Mouse (Mus musculus) thymus, adult 2 months (tissue): ENCODE measurements around the gene Slfn14. TPM values are rescaled to one million over a fixed set of nuclear protein-coding genes. Genes with fewer than 3 reads are reported as not detected.
"Not testable (repeated sequence)": the region's sequence is repeated elsewhere in the genome, so short reads cannot be mapped to it uniquely, and the experiment has no call there.

Source experiments
- DNase-seq: peaks from one replicate; pipeline ENCODE4 v3.0.0; 2021
- H3K27ac ChIP-seq: fragments of 200-500 bp; 2 replicates; pipeline ENCODE4 v1.5.1; 2012; ENCODE audit warnings: low read length, control low read depth; ENCODE audit not compliant: control insufficient read depth, insufficient read depth
- H3K27me3 ChIP-seq: fragments of 200-500 bp; 2 replicates; pipeline ENCODE4 v1.6.1; 2012; ENCODE audit warnings: mild to moderate bottlenecking, low read length, moderate library complexity, mixed read lengths; ENCODE audit not compliant: control insufficient read depth, insufficient read depth
- H3K36me3 ChIP-seq: fragments of 200-500 bp; 2 replicates; pipeline ENCODE4 v1.6.1; 2012; ENCODE audit warnings: mild to moderate bottlenecking, low read length, moderate library complexity; ENCODE audit not compliant: control insufficient read depth, insufficient read depth
- H3K4me1 ChIP-seq: fragments of 200-500 bp; replicated peaks from 2 replicates; pipeline ENCODE4 v1.6.1; 2012; ENCODE audit warnings: low read length; ENCODE audit not compliant: control insufficient read depth, insufficient read depth
- H3K4me3 ChIP-seq: fragments of 200-500 bp; 2 replicates; pipeline ENCODE4 v1.5.1; 2012; ENCODE audit warnings: mild to moderate bottlenecking, low read length, control low read depth, moderate library complexity; ENCODE audit not compliant: control insufficient read depth, insufficient read depth
- CTCF ChIP-seq: fragments of 200-500 bp; IDR thresholded peaks from 2 replicates; pipeline ENCODE4 v1.5.1; 2012; ENCODE audit warnings: mild to moderate bottlenecking, control low read depth, low read length, moderate library complexity, borderline replicate concordance; ENCODE audit not compliant: control insufficient read depth, poor library complexity, insufficient read depth; ENCODE audit errors: extremely low read depth
- POLR2A ChIP-seq: fragments of 200-500 bp; IDR thresholded peaks from 2 replicates; pipeline ENCODE4 v1.6.1; 2012; ENCODE audit warnings: mild to moderate bottlenecking, low read length, control low read depth, moderate library complexity; ENCODE audit not compliant: control insufficient read depth, poor library complexity, insufficient read depth; ENCODE audit errors: extremely low read depth
- WGBS: fragments of 180-500 bp; shearing (Covaris S2); methylation state at CpG from one replicate; pipeline ENCODE4 v1.1.7; 2018; 5-methylcytosine and 5-hydroxymethylcytosine counted together
- polyA plus RNA-seq: library from polyadenylated mRNA; depleted of rRNA; stranded (reverse); fragments of >200 nt; gene quantifications from 2 replicates; pipeline ENCODE4 v1.2.3, GENCODE M21; 2012; rRNA removed

The Slfn14 gene
- polyA plus RNA-seq, result not detected in 2 replicates

DNA sequence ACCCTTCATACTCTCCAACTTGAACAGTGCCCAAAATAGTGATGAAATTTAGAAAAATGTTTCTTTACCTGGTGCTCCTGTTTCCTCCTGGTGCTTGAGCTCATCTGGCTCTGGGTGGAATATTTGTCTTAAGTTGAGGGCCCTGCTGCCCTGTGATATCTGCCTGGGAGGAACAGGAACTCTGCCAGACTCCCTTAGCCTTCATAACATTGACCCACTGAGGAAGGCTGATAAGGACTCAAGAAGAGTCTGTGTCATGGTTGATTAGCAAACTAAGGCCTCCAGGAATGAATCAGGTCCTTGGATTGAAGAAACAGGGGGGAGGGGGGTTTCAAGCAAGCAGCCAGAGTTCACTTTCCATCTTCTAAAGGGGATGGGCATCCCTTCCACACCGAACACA lies at the start of gene Slfn14:
Slfn14 (minus strand) TSS at position 161 of the 400 bp plus-strand sequence.
- Histone ChIP-seq H3K27ac (no peak within 1 kb of the TSS), H3K36me3 (no peaks in the 10 kb centered on the region), H3K4me1 (peaks cover 6% of the 10 kb centered on the region), H3K27me3 (no peaks in the 10 kb centered on the region), H3K4me3 (no peak within 1 kb of the TSS)
- WGBS, result 93% methylated on average over 1 of the region's 1 CpGs
- no peak for TF ChIP-seq POLR2A
- no peak for TF ChIP-seq CTCF
- DNase-seq, result no peak

DNA sequence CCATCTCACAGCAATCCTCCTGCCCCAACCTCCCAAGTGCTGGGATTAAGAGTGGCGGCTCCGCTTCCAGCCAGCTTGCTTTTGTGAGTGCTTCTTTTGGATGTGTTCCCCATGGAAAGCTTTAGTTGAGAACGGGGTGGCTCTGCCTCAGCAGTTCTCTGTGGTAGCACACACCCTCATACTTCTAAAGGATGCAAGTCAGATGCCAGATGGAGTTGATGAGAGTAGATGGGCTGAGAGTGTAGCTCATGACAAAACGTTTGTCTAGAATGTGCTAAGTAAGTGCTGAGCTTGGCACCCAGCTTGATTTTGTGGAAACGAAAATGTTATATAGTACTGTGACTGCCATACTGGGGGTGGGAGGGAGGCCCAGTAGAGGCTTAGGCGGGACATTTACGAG lies 49.3 kb upstream of the Slfn14 start:
- DNase-seq, result no peak
- Histone ChIP-seq H3K4me3 (no peak overlapping the region), H3K27ac (no peak overlapping the region), H3K36me3 (peaks cover 73% of the 10 kb centered on the region), H3K27me3 (no peaks in the 10 kb centered on the region), H3K4me1 (no peaks in the 10 kb centered on the region)
- WGBS, result 96% methylated on average over 7 of the region's 7 CpGs
- no peak for TF ChIP-seq CTCF
- TF ChIP-seq POLR2A, result no peak

DNA sequence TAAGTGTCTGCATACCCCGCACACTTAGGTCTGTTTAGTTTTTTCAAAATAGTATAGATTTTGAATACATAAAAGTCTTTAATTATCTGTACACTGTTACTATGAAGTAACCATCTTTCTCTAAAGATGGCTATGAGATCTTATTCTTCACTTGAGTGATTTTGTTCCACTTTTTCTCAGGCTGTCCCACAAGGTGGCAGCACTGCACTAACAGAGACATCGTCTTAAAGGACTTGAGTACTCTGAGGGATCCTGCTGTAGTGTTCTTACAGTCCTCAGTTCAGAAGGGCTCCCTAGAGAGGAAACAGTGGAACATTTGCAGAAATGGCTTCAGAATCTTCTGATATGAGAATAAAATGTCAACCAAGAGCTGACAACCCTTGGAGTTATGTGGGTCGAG lies 40.9 kb upstream of the Slfn14 start:
- TF ChIP-seq CTCF, result no peak
- no peak for TF ChIP-seq POLR2A
- peak; percentile 58 for DNase-seq
- 69% methylated on average over 3 of the region's 3 CpGs for WGBS
- Histone ChIP-seq H3K4me1 (no peaks in the 10 kb centered on the region), H3K4me3 (no peak overlapping the region), H3K27ac (no peak overlapping the region), H3K27me3 (no peaks in the 10 kb centered on the region), H3K36me3 (peaks cover 61% of the 10 kb centered on the region)

DNA sequence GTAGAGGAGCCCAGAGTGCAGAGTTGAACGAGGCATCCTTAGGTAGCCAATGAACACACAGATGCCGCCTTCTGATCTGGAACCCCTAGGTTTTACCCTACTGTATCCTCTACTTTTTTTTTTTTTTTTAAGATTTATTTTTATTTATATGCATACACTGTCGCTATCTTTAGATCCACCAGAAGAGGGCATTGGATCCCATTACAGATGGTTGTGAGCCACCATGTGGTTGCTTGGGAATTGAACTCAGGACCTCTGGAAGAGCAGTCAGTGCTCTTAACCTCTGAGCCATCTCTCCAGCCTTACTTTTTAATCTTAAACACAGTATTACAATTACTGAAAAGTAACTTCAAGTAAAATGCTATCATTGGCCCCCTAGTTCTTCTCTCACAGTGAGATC lies 40.2 kb upstream of the Slfn14 start:
- not testable (repeated sequence) for H3K27ac ChIP-seq, H3K4me3 ChIP-seq, DNase-seq, H3K27me3 ChIP-seq, H3K4me1 ChIP-seq
- WGBS, result 100% methylated on average over 3 of the region's 3 CpGs
- peaks cover 68% of the 10 kb centered on the region for H3K36me3 ChIP-seq

DNA sequence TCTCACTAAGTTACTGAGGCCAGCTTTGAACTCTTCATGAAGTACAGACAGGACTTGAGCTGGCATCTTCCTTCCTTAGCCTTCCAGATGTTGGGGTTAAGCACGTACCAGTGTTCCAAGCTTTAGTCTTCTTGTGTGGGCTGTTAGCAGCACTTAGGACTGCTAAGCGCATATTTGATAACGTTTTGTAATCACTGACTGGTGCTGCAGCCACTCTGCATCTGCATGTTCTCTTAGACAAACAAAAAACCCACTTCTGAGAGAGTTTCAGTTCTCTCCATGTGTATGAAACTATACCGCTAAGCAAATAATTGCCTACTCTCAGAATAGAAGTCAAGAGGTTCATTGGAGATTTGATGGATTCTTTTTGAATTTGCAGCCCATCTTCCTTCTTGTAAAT lies 32.5 kb upstream of the Slfn14 start:
- DNase-seq, result no peak
- WGBS, result 91% methylated on average over 4 of the region's 4 CpGs
- no peaks in the 10 kb centered on the region for H3K4me1 ChIP-seq
- no peak for TF ChIP-seq CTCF
- TF ChIP-seq POLR2A, result no peak
- no peak overlapping the region for H3K4me3 ChIP-seq
- no peaks in the 10 kb centered on the region for H3K27me3 ChIP-seq
- no peak overlapping the region for H3K27ac ChIP-seq
- peaks cover 54% of the 10 kb centered on the region for H3K36me3 ChIP-seq

DNA sequence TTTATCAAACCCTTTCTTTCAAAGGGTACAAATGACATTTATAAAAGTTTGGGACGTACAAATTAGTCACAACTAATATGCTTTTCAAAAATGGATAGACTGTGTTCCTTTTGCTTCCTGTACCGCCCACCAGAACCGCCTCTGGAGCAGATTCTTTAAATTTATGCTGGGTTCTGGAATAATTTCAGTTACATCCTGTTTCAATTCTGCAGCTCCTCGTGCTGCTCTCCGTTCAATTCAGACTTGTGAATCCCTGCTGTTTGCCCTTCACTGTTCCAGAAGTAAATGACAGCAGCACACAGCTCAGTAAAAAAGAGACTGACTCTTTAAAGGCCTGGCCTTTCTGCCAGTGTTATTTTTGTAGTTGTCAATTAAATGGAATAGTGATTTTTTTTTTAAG lies 25.9 kb upstream of the Slfn14 start:
- no peak for DNase-seq
- no peak for TF ChIP-seq POLR2A
- Histone ChIP-seq H3K36me3 (peaks cover 21% of the 10 kb centered on the region), H3K4me3 (no peak overlapping the region), H3K4me1 (no peaks in the 10 kb centered on the region), H3K27me3 (no peaks in the 10 kb centered on the region), H3K27ac (no peak overlapping the region)
- WGBS, result 92% methylated on average over 5 of the region's 5 CpGs

DNA sequence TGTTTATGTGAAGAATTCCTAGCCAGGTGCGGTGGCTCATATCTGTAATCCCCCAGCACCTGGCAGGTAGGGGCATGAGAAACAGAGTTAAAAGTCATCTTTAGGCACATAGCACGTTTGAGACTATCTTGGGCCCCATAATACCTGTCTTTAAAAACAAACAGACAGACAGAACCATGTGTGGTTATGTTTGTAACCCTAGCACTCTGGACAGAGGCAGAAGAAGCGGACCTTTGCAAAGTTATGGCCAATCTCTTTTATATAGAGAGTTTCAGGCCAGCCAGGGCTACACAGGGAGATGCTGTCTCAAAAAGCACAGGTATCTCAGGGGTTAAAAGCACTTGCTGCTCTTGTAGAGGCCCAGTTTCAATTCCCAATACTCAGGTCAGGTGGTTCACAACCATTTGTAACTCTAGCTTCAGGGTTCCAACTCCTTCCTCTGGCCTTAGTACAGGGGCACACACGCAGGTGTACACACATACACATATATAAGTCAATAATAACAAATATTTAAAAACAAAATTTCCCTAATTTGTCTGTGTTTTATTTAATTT lies 20.3 kb upstream of the Slfn14 start:
- TF ChIP-seq POLR2A (no peak), CTCF (no peak)
- Histone ChIP-seq H3K27ac (no peak overlapping the region), H3K36me3 (0 out of 2 replicates have a peak, but pooled peaks cover 4% of the 10 kb centered on the region), H3K27me3 (no peaks in the 10 kb centered on the region), H3K4me1 (peaks cover 3% of the 10 kb centered on the region), H3K4me3 (no peak overlapping the region)
- no peak for DNase-seq
- WGBS, result 92% methylated on average over 4 of the region's 4 CpGs
